Mouse (Mus musculus) heart, embryonic 11.5 days (tissue): ENCODE results near the gene Zkscan2. TPM values are rescaled to one million over a fixed set of nuclear protein-coding genes. Genes with fewer than 3 reads are reported as not detected.

ENCODE experiments used
- ATAC-seq: fragments of 200-750 bp; cut with Nextera tagmentation; replicated peaks from 2 replicates; pipeline ENCODE4 v1.8.0; 2017; ENCODE audit warnings: moderate library complexity; ENCODE audit not compliant: insufficient number of reproducible peaks, low FRiP score, low TSS enrichment
- H3K27ac ChIP-seq: fragments of 300-500 bp; sonication (generic); 2 replicates; pipeline ENCODE4 v1.5.1; 2014; ENCODE audit warnings: mild to moderate bottlenecking, low read depth, low read length
- H3K27me3 ChIP-seq: fragments of 300-500 bp; sonication (generic); 2 replicates; pipeline ENCODE4 v1.6.1; 2014; ENCODE audit warnings: mild to moderate bottlenecking, low read length, mixed read lengths; ENCODE audit not compliant: control insufficient read depth, insufficient read depth
- H3K36me3 ChIP-seq: fragments of 300-500 bp; sonication (generic); 2 replicates; pipeline ENCODE4 v1.6.1; 2014; ENCODE audit warnings: mild to moderate bottlenecking, low read length, moderate library complexity, mixed read lengths; ENCODE audit not compliant: control insufficient read depth, insufficient read depth
- H3K4me1 ChIP-seq: fragments of 300-500 bp; sonication (generic); 2 replicates; pipeline ENCODE4 v1.6.1; 2014; ENCODE audit warnings: low read length; ENCODE audit not compliant: control insufficient read depth, insufficient read depth
- H3K4me2 ChIP-seq: fragments of 300-500 bp; sonication (generic); 2 replicates; pipeline ENCODE4 v1.6.1; 2014; ENCODE audit warnings: mild to moderate bottlenecking, moderate library complexity
- H3K4me3 ChIP-seq: fragments of 300-500 bp; sonication (generic); 2 replicates; pipeline ENCODE4 v1.5.1; 2014; ENCODE audit warnings: low read depth, low read length
- H3K9ac ChIP-seq: fragments of 300-500 bp; sonication (generic); 2 replicates; pipeline ENCODE4 v1.6.1; 2014; ENCODE audit warnings: mild to moderate bottlenecking, low read depth, low read length, moderate library complexity
- H3K9me3 ChIP-seq: fragments of 300-500 bp; sonication (generic); replicated peaks from 2 replicates; pipeline ENCODE4 v1.6.1; 2016; ENCODE audit warnings: low read length; ENCODE audit not compliant: control insufficient read depth
- WGBS: fragments of 180-500 bp; shearing (Covaris S2); extraction: QIAGEN DNeasy Blood & Tissue Kit; methylation state at CpG from one replicate; pipeline ENCODE4 v1.1.7; 2014; ENCODE audit not compliant: insufficient replicate concordance; 5-methylcytosine and 5-hydroxymethylcytosine counted together
- polyA plus RNA-seq: library from polyadenylated mRNA; unstranded; fragments of >200 nt; fragmentation: Nextera tagmentation; extraction: Ambion mirVana; gene quantifications from 2 replicates; pipeline ENCODE4 v1.2.1, GENCODE M21; 2014

Zkscan2 gene
- polyA plus RNA-seq, 1 experiment from 2014 or later, result 4.8 TPM

GRCm38 (mm10) chr7:123452551-123452950 lies 47.7 kb downstream of the Zkscan2 start:
- no peak overlapping the region for H3K4me2 ChIP-seq
- no peak overlapping the region for H3K9ac ChIP-seq
- no peaks in the 10 kb centered on the region for H3K27me3 ChIP-seq
- no peak for ATAC-seq
- 71% methylated on average over 6 of the region's 6 CpGs for WGBS
- peaks cover 4% of the 10 kb centered on the region; the same call in 1 of the 2 replicates for H3K4me1 ChIP-seq
- no peaks in the 10 kb centered on the region for H3K36me3 ChIP-seq
- no peaks in the 10 kb centered on the region for H3K9me3 ChIP-seq
- H3K27ac ChIP-seq, result no peak overlapping the region
- H3K4me3 ChIP-seq, result no peak overlapping the region

DNA sequence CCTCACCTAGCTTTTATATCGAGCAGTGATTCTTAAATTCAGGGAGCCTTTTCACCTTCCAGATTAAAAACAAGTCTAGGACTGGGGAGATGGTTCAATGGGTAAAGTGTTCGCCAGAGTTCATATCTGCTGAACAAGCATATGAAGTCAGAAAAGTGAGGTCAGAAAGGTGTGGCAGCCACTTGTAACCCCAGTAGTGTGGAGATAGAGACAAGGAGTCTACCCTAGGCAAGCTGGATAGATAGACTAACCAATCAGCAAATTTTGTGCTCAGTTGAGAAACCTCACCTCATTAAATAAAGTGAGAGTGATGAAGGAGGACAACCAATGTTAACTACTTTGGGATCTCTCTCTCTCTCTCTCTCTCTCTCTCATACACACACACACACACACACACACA lies 49.7 kb downstream of the Zkscan2 start:
- no peak overlapping the region for H3K4me3 ChIP-seq
- H3K4me1 ChIP-seq, result peaks cover 4% of the 10 kb centered on the region; the same call in 1 of the 2 replicates
- H3K9me3 ChIP-seq, result no peaks in the 10 kb centered on the region
- WGBS, result 86% methylated on average over 2 of the region's 2 CpGs
- no peak overlapping the region for H3K9ac ChIP-seq
- H3K27ac ChIP-seq, result no peak overlapping the region
- no peaks in the 10 kb centered on the region for H3K27me3 ChIP-seq
- no peak overlapping the region for H3K4me2 ChIP-seq
- ATAC-seq, result no peak
- H3K36me3 ChIP-seq, result no peaks in the 10 kb centered on the region

DNA sequence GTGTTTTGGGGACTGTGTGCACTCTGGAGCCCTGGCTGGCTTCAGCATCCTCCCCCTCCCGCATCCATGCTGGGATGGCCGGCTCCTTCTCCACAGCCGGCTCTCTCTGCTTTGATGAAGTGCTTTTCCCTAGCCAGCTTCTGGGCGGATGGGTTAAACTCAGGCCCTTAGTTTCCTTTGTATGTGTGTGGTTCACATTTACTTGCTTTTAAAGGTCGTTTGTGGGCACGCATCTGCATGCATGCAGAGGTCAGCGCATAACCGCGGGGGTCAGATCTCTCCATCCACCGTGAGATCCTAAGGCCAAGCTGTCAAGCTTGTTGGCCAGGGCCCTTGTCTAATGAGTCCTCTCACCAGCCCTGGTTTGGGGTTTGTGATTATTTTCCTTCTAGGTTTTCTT lies 50.6 kb downstream of the Zkscan2 start:
- H3K36me3 ChIP-seq, result no peaks in the 10 kb centered on the region
- H3K4me3 ChIP-seq, result no peak overlapping the region
- 76% methylated on average over 10 of the region's 10 CpGs for WGBS
- no peak overlapping the region for H3K9ac ChIP-seq
- peaks cover 4% of the 10 kb centered on the region; the same call in 1 of the 2 replicates for H3K4me1 ChIP-seq
- no peak for ATAC-seq
- no peak overlapping the region for H3K27ac ChIP-seq
- H3K9me3 ChIP-seq, result no peaks in the 10 kb centered on the region
- no peak overlapping the region for H3K4me2 ChIP-seq
- H3K27me3 ChIP-seq, result no peaks in the 10 kb centered on the region

- 89% methylated on average over 2 of the region's 2 CpGs for WGBS
- Histone ChIP-seq H3K9ac (no peak overlapping the region), H3K9me3 (no peaks in the 10 kb centered on the region), H3K27ac (no peak overlapping the region), H3K27me3 (no peaks in the 10 kb centered on the region), H3K36me3 (no peaks in the 10 kb centered on the region), H3K4me1 (peaks cover 4% of the 10 kb centered on the region; the same call in 1 of the 2 replicates), H3K4me3 (no peak overlapping the region), H3K4me2 (no peak overlapping the region)
- ATAC-seq, result no peak
These were observed 51.5 kb downstream of the Zkscan2 start for GRCm38 (mm10) chr7:123448794-123449193.

- H3K27me3 ChIP-seq, result no peaks in the 10 kb centered on the region
- no peak overlapping the region for H3K9ac ChIP-seq
- H3K36me3 ChIP-seq, result no peaks in the 10 kb centered on the region
- ATAC-seq, result no peak
- no peak overlapping the region for H3K4me2 ChIP-seq
- WGBS, result 58% methylated on average over 1 of the region's 1 CpGs
- H3K9me3 ChIP-seq, result no peaks in the 10 kb centered on the region
- H3K4me1 ChIP-seq, result no peaks in the 10 kb centered on the region
- no peak overlapping the region for H3K4me3 ChIP-seq
- no peak overlapping the region for H3K27ac ChIP-seq
These were observed 58.2 kb downstream of the Zkscan2 start for GRCm38 (mm10) chr7:123442079-123442478.

GRCm38 (mm10) chr7:123431206-123431605 lies 69.0 kb downstream of the Zkscan2 start:
- no peaks in the 10 kb centered on the region for H3K27me3 ChIP-seq
- no peaks in the 10 kb centered on the region for H3K4me1 ChIP-seq
- H3K36me3 ChIP-seq, result 0 out of 2 replicates have a peak, but pooled peaks cover 2% of the 10 kb centered on the region
- no peak overlapping the region for H3K9ac ChIP-seq
- H3K27ac ChIP-seq, result no peak overlapping the region
- 70% methylated on average over 4 of the region's 4 CpGs for WGBS
- H3K4me2 ChIP-seq, result no peak overlapping the region
- no peak for ATAC-seq
- no peaks in the 10 kb centered on the region for H3K9me3 ChIP-seq
- no peak overlapping the region for H3K4me3 ChIP-seq

DNA sequence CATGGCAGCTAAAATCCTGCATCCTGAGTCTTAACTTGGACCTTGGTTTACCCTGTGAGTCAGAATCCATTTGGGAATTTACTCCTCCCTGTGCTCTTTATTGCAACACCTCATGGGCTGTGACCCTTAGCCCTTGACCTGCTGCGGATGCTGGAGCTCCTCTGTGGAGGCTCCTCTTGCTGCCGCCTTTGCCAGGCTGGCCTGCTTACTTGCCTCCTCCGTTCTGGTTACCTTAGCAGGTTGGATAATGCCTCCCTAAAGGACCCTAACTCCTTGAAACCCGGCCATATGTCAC lies 69.9 kb downstream of the Zkscan2 start:
- 78% methylated on average over 4 of the region's 4 CpGs for WGBS
- no peaks in the 10 kb centered on the region for H3K9me3 ChIP-seq
- no peak overlapping the region for H3K4me2 ChIP-seq
- H3K4me3 ChIP-seq, result no peak overlapping the region
- 0 out of 2 replicates have a peak, but pooled peaks cover 2% of the 10 kb centered on the region for H3K36me3 ChIP-seq
- H3K4me1 ChIP-seq, result peaks cover 2% of the 10 kb centered on the region; the same call in 1 of the 2 replicates
- H3K27ac ChIP-seq, result no peak overlapping the region
- no peak overlapping the region for H3K9ac ChIP-seq
- no peak for ATAC-seq
- H3K27me3 ChIP-seq, result no peaks in the 10 kb centered on the region

DNA sequence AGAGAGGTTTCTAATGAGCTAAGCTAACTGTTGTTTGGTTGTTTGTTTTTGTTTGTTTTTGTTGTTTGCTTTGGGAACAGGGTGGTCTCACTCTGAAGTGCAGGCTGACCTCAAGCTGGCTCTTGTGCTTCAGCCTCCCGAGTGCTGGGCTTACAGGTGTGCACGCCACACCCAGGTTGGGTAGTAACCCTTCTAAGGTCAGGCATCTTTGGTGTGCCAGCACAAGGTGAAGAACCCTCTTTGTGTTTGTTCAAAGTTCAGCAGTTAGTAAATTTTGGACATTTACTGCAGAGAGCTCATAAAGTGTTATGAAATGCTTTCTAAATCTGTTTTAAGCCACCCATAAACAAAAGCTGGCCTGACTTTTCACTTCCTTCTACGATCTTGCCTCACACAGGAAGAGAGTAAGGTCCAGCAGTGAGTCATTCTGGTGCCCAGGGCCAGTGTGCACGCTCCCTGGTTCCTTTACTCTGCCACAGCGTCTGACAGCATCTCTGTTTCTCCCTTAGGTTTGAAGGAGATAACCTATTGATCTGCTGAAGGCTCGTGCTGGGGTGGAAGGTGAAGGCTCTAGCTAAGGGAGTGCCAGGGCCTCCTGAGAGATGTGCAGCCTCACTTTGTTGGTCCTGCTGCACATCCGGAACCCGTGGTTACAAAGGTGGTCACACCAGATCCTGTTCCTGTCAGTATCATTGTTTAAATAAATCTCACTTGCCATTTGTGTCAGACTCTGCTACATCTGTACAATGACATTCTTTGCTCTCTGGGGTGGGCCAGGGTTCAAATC lies 70.4 kb downstream of the Zkscan2 start:
- peaks cover 5% of the 10 kb centered on the region; the same call in 1 of the 2 replicates for H3K4me1 ChIP-seq
- H3K4me3 ChIP-seq, result no peak overlapping the region
- H3K9me3 ChIP-seq, result no peaks in the 10 kb centered on the region
- no peak overlapping the region for H3K9ac ChIP-seq
- WGBS, result 67% methylated on average over 8 of the region's 8 CpGs
- no peak overlapping the region for H3K27ac ChIP-seq
- 0 out of 2 replicates have a peak, but pooled peaks cover 2% of the 10 kb centered on the region for H3K36me3 ChIP-seq
- no peak for ATAC-seq
- no peaks in the 10 kb centered on the region for H3K27me3 ChIP-seq
- H3K4me2 ChIP-seq, result no peak overlapping the region
